Mouse (Mus musculus): ENCODE results near the gene Tbcb.
"Not testable (repeated sequence)": the region's sequence is repeated elsewhere in the genome, so short reads cannot be mapped to it uniquely, and the experiment has no call there.

Tbcb gene

DNA sequence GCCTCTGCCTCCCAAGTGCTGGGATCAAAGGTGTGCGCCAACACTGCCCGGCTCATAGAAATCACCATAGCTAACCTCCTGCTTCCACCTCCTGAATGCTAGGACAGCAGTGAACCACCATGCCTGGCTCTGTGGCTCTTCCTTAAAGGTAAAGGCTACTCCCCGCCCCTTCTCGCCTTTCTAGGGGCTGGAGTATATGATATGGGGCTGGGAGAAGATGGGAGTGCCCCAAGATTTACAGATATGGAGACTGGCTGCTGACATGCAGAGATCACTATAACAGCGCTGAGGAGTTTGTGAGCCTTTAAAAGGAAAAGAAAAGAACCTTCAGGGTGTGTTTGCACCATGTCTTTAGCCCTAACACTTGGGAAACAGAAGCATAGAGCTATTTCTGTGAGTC lies 9.9 kb downstream of the Tbcb start:
- DNase-seq (ENCODE audit: low spot score in 2 of 2) = no peak

- no peak for DNase-seq (ENCODE audit: low spot score in 2 of 2)
These were observed 10.6 kb downstream of the Tbcb start for GRCm38 (mm10) chr7:30221433-30221832.

DNA sequence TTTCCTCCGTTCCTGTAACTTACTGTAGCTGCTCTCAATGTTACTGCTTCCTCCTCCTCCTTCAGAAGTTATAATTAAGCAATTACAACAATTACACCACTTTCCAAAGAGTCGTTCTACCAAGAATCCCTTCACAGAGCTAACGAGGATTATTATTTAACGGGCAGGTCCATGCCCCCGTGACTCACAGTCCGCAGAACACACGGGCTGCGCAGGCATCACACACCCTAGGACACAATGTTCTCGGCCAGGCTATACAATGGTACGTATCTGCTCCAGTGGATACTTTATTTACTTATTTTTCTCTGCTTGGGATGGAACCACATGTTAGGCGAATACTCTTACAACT lies 12.1 kb downstream of the Tbcb start:
- DNase-seq (ENCODE audit: low spot score in 2 of 2) = no peak

DNA sequence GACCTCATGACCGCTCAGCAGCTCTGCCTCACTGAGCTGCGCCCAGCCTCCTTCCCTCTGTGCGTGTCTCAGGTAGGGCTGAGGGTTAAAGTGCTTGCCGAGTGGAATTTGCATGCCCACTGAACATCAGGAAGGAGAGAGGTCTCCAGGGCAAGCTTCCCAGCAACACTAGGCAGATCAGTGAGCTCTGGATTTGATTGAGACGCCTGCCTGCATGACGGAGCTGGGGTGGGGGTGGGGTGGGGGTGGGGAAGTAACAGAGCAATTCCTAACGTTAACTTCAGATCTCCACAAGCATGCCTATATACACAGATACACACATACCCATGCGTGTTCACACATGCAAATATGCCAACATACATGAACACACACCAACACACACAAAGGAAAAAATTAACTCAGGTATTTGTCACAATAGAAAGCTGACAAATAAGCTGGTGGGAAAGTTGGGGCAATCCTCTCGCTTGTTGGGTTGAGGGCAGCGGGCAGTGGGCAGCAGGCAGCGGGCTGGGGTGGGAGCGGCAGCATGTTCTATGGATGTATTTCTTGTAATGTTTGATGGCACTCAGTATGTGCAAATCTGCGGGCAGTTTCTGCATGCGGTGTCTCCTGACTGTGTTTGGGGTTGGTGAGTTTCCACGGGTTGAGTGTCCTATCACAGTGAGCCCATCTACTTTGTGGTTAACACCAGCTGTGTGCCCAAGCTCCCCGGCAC lies 12.6 kb downstream of the Tbcb start:
- no peak for DNase-seq (ENCODE audit: low spot score in 2 of 2)

DNA sequence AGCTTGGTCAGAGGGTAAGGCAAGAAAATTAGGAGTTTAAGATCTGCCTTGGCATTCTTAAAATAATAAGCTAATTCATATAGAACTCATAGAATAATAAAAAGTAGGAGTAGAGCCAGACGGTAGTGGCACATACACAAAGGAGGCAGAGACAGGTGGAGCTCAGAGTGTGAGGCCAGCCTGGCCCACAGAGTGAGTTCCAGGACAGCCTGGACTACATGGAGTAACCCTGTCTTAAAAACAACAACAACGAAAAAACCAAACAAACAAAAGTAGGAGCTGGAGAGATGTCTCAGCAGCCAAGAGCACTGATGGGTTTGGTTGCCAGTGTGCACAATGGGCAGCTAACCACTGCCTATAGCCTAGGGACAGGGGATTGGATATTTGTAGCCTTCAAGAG lies 14.8 kb downstream of the Tbcb start:
- DNase-seq (ENCODE audit: low spot score in 2 of 2) = no peak

DNA sequence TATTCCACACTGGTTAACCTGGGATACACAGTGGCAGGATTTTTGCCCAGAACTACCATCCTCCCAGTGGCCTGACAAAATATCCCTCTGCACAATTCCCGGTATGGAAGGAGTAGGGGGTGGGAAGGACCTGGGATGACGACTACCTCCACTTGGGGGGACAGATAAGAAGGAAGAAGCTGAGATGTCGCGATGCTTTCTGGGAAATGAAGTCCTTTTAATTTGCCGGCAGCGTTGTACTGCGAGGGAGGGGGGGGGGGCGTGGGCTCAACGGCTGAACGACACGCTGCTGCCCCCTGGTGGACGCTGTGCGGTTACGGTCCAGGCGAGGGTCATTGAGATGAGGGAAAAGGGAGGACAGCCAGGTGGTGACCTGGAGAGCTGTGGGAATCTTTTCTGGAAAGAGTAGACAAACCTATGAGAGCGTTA lies 15.3 kb downstream of the Tbcb start:
- peak in 1 of 2 experiments; percentile 81 for DNase-seq (ENCODE audit: low spot score in 2 of 2)

DNA sequence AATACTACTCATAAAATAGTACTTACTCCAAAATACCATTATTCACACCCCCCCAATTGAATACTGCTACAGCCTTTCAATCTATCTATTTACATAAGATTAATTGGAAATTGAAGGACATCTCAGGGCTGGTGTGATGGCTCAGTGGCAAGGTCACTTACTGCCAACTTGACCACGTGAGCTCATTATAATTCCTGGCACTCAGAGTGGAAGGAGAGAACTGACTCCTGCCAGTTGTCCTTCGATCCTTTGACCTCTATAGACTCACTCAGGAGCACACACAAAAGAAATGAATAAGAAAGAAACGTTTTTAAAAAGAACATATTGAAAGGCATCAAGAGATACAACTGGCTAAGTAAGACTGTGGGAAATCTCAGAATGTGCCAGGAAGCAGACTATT lies 16.2 kb downstream of the Tbcb start:
- DNase-seq (ENCODE audit: low spot score in 2 of 2) = no peak

DNA sequence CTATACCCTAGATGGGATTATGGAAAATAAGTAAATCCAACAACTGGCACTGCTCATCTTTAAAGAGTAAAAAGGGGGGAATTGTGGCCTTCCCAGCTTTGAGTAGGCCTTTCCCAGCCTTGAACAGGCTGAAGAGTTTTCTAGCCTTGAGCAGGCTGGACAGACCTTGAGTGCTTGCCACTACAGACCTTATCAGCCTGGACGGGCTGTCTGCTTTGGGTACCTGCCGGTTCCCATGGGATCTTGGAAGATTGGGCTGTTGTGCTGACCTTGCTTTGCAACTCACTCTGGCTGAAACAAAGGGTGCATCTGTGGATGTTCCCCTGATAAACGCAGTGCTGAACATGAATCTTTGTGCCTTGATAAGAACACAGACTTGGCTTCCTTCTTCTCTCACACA lies 18.2 kb downstream of the Tbcb start:
- DNase-seq (ENCODE audit: low spot score in 2 of 2) = no peak

GRCm38 (mm10) chr7:30211025-30211424 lies 21.0 kb downstream of the Tbcb start:
- no peak for DNase-seq (ENCODE audit: low spot score in 2 of 2)

- DNase-seq (ENCODE audit: low spot score in 2 of 2) = not testable (repeated sequence)
These were observed 25.7 kb downstream of the Tbcb start for GRCm38 (mm10) chr7:30206364-30206763.

DNA sequence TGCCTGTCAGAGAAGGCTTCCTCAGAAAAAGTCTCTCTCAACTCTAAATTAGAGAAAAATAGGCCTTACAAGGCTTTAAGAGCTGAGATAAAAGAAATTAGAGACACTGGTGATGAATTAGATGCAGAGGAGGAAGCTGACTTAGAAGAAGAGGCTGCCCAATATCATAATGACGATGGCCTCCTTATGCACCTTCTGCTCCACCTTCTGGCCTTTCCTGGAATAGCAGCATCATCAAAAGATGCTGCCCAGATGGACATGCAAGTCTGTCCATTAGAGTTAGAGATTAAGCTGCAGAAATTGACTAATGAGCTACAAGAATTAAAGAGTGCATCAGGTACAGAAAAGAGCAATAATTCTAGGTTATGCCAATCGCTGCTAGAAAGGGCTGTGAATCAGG lies 26.7 kb downstream of the Tbcb start:
- peak in 1 of 2 experiments; percentile 40 for DNase-seq (ENCODE audit: low spot score in 2 of 2)

GRCm38 (mm10) chr7:30204380-30204779 lies 27.7 kb downstream of the Tbcb start:
- peak in 1 of 2 experiments; percentile 18 for DNase-seq (ENCODE audit: low spot score in 2 of 2)

GRCm38 (mm10) chr7:30202895-30203690 lies 29.0 kb downstream of the Tbcb start:
- peak in 1 of 2 experiments; percentile 17 for DNase-seq (ENCODE audit: low spot score in 2 of 2)

GRCm38 (mm10) chr7:30200661-30201060 lies 31.4 kb downstream of the Tbcb start:
- DNase-seq (ENCODE audit: low spot score in 2 of 2) = not testable (repeated sequence)

GRCm38 (mm10) chr7:30200200-30200599 lies 31.9 kb downstream of the Tbcb start:
- peak in 1 of 2 experiments; percentile 18 for DNase-seq (ENCODE audit: low spot score in 2 of 2)

DNA sequence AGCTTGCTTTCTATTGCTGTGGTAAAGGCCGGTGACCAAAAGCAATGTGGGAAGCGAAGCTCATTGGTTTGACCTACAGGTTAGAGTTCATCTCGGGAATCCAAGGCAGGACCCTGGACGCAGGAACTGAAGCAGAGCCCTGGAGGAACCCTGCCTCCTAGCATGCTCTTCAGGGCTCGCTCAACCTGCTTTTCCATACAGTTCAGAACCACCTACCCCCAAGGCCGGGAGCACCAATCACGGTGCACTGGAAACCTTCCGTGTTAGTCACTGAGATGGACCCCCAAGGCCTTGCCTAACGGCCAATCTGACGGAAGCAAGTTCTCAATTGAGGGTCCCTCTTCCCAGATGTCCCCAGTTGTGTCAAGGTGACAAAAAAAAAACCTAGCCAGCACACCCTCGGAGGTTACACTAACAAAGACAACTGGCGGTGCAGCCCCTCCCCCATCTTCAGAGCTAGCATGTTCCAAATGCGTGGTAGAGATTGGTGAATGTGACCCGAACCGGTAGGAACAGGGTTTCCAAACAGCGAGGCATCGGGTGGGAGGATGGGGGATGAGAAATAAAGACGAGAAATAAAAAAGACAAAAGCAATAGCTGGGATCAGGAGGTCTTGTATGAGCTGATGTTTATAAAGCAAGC lies 32.5 kb downstream of the Tbcb start:
- DNase-seq (ENCODE audit: low spot score in 2 of 2) = no peak

DNA sequence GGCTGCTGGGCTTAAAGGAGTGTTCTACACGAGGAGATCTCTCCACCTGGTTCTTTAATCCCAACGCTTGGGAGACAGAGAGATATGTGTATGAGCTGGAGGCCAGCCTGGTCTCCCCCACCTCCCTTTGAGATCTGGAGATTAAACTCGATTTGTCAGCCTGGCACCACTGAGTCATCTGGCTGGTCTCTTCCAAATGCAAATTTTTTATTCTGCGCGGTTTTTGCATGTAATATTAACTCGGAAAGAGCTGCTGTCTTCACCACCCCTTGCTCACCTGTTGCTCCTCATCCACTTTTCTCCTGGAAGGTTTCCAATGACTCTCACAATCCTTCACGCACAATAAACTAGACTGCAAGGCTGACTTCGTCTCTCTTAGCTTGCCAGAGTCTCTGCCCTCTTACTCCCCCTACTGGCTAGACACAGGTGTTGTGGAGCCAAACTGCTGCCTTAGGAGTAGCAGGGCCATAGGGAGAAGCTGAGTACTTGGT lies 33.5 kb downstream of the Tbcb start, which contains the start of gene Capns1:
Gene Capns1, minus strand, starts transcription at position 331 of the 491 bp plus-strand sequence.
- no peak for DNase-seq (ENCODE audit: low spot score in 2 of 2)

GRCm38 (mm10) chr7:30197592-30198129 lies 34.4 kb downstream of the Tbcb start:
- DNase-seq (ENCODE audit: low spot score in 2 of 2) = no peak

DNA sequence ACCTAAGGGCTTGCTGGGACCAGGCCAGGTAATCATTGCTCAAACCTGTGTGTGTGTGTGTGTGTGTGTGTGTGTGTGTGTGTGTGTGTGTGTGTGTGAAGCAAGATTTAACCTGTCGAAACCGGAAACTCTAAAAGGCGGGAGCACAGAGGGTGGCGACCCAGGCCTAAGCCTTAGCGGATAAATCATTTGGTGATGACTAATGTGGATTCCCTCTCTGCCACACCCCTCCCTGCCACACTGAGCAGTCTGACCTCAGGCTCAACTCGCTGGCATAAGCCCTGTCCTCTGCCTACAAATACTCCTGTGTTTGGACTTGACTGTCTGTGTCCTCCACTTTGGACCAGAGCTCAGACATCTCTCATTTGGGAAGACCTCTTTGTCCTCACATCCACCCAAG lies 35.9 kb downstream of the Tbcb start:
- DNase-seq (ENCODE audit: low spot score in 2 of 2) = no peak

DNA sequence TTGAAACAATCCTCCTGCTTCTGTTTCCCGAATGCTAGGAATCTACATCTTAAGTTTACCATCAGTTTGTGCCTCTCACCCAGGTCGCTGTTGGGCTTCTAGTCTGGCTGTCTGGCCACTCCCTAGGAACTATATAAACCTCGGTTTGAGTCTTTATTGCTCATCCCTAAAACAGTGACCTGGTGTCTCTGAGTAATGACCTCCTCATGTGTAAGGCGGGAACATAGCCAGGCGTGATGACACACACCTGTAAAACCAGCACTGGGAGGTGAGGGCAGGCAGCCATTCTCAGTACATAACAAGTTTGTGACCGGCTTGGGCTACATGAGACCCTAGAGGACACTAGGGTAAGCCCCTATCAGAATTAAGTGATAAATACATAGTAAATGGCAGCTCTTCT lies 36.6 kb downstream of the Tbcb start:
- no peak for DNase-seq (ENCODE audit: low spot score in 2 of 2)

- peak; percentile 93 to 96 for DNase-seq (ENCODE audit: low spot score in 2 of 2)
These were observed 37.2 kb downstream of the Tbcb start for GRCm38 (mm10) chr7:30194884-30195283.
